Mouse (Mus musculus): ENCODE results near the gene Arhgap23.

- TF ChIP-seq CTCF (IDR thresholded peaks at IDR 0.05; ENCODE audit: control insufficient read depth, insufficient read depth, insufficient replicate concordance, low read depth, low read length) (no peak), POLR2A (IDR thresholded peaks at IDR 0.05; ENCODE audit: control insufficient read depth, low read depth, low read length) (no peak)
Measured at GRCm38 (mm10) chr11:97393658-97394057, 21.7 kb upstream of the Arhgap23 start.
